Mouse (Mus musculus) midbrain, embryonic 16.5 days (tissue): ENCODE measurements around the gene Tpp1. TPM values are rescaled to one million over a fixed set of nuclear protein-coding genes. Genes with fewer than 3 reads are reported as not detected.

Experiments
- ATAC-seq: fragments of 200-750 bp; cut with Nextera tagmentation; 2 replicates; pipeline ENCODE4 v1.8.0; 2017; ENCODE audit warnings: moderate TSS enrichment
- H3K27ac ChIP-seq: fragments of 300-500 bp; sonication (generic); 2 replicates; pipeline ENCODE4 v1.5.1; 2014; ENCODE audit warnings: mild to moderate bottlenecking, low read length, mixed read lengths
- H3K27me3 ChIP-seq: fragments of 300-500 bp; sonication (generic); 2 replicates; pipeline ENCODE4 v1.6.1; 2014; ENCODE audit warnings: low read depth, low read length, mixed read lengths; ENCODE audit not compliant: control insufficient read depth, insufficient read depth
- H3K36me3 ChIP-seq: fragments of 300-500 bp; sonication (generic); 2 replicates; pipeline ENCODE4 v1.6.1; 2014; ENCODE audit warnings: mild to moderate bottlenecking, low read length, moderate library complexity, mixed read lengths; ENCODE audit not compliant: control insufficient read depth, insufficient read depth
- H3K4me1 ChIP-seq: fragments of 300-500 bp; sonication (generic); 2 replicates; pipeline ENCODE4 v1.6.1; 2014; ENCODE audit warnings: mild to moderate bottlenecking, low read length, mixed read lengths; ENCODE audit not compliant: control insufficient read depth, insufficient read depth
- H3K4me2 ChIP-seq: fragments of 300-500 bp; sonication (generic); 2 replicates; pipeline ENCODE4 v1.6.1; 2014; ENCODE audit warnings: mild to moderate bottlenecking, low read length, mixed read lengths
- H3K4me3 ChIP-seq: fragments of 300-500 bp; sonication (generic); 2 replicates; pipeline ENCODE4 v1.5.1; 2014; ENCODE audit warnings: low read depth, mild to moderate bottlenecking, low read length, moderate library complexity, mixed read lengths
- H3K9ac ChIP-seq: fragments of 300-500 bp; sonication (generic); 2 replicates; pipeline ENCODE4 v1.6.1; 2014; ENCODE audit warnings: low read depth, low read length, mixed read lengths
- H3K9me3 ChIP-seq: fragments of 300-500 bp; sonication (generic); replicated peaks from 2 replicates; pipeline ENCODE4 v1.6.1; 2014; ENCODE audit warnings: mild to moderate bottlenecking, low read length, mixed read lengths; ENCODE audit not compliant: control insufficient read depth, poor library complexity, severe bottlenecking
- WGBS: fragments of 180-500 bp; shearing (Covaris S2); extraction: QIAGEN DNeasy Blood & Tissue Kit; methylation state at CpG from one replicate; pipeline ENCODE4 v1.1.7; 2014; 5-methylcytosine and 5-hydroxymethylcytosine counted together
- polyA plus RNA-seq: library from polyadenylated mRNA; unstranded; fragments of >200 nt; fragmentation: Nextera tagmentation; extraction: Ambion mirVana; gene quantifications from 2 replicates; pipeline ENCODE4 v1.2.1, GENCODE M21; 2015

The Tpp1 gene
- polyA plus RNA-seq, 1 experiment from 2014 or later: 38.6 TPM

GRCm38 (mm10) chr7:105783861-105784260 is 31.8 kb upstream of the Tpp1 start:
- Histone ChIP-seq H3K9ac (peak overlapping the region; percentile 8; the same call in 1 of the 2 replicates), H3K4me3 (no peak overlapping the region), H3K27me3 (no peaks in the 10 kb centered on the region), H3K36me3 (peaks cover 16% of the 10 kb centered on the region; the same call in 1 of the 2 replicates), H3K9me3 (no peaks in the 10 kb centered on the region), H3K27ac (no peak overlapping the region), H3K4me2 (peak overlapping the region; percentile 93; the same call in 1 of the 2 replicates), H3K4me1 (peaks cover 60% of the 10 kb centered on the region)
- ATAC-seq: no peak
- 40% methylated on average over 4 of the region's 4 CpGs for WGBS

DNA sequence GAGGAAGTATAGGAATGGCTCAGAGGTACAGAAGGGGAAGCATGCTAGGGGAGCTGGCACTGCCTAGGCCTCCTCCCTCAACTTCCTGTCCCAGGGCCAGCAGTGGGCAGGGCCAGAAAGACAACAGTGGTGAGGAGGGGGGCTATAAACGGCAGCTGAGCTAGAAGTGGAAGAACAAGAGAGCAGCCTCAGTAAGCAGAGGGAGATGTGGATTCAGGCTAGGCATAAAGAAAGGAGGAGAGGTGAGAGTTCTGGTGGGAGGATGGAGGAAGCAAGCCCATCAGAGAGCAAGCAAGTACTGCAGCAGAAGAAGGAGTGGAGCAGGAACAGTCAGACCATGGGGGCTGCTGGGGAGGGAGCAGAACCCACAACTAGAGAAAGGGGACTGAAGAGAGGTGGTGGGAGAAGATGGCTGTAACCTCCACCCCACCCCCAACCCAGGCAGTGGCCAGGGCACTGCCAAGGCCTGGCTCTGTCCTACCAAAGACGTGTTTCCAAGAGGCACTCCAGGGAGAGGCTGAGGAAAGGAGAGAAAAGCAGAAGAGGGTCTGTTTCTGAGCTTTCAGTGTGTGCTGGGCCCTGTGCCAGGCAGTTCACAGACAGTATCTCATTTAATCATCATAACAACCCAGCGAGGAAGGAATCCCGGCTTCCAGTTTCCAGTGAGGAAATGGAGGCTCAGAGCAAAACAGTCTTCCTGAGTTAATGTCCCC is 26.7 kb upstream of the Tpp1 start:
- Histone ChIP-seq H3K4me2 (0 out of 2 replicates have a peak overlapping the region, but pooled peaks have one; percentile 4), H3K9ac (0 out of 2 replicates have a peak overlapping the region, but pooled peaks have one; percentile 15), H3K36me3 (peaks cover 14% of the 10 kb centered on the region; the same call in 1 of the 2 replicates), H3K9me3 (no peaks in the 10 kb centered on the region), H3K4me3 (no peak overlapping the region), H3K4me1 (peaks cover 66% of the 10 kb centered on the region), H3K27ac (peak overlapping the region; percentile 6), H3K27me3 (no peaks in the 10 kb centered on the region)
- peak; percentile 41 for ATAC-seq
- 48% methylated on average over 4 of the region's 4 CpGs for WGBS

GRCm38 (mm10) chr7:105777797-105778552 is 25.9 kb upstream of the Tpp1 start:
- no peak overlapping the region for H3K4me3 ChIP-seq
- peak overlapping the region; percentile 4 for H3K4me2 ChIP-seq
- no peaks in the 10 kb centered on the region for H3K27me3 ChIP-seq
- H3K9ac ChIP-seq: 0 out of 2 replicates have a peak overlapping the region, but pooled peaks have one; percentile 15
- no peaks in the 10 kb centered on the region for H3K9me3 ChIP-seq
- peak overlapping the region; percentile 6 for H3K27ac ChIP-seq
- ATAC-seq: peak; percentile 24
- peaks cover 15% of the 10 kb centered on the region for H3K36me3 ChIP-seq
- peaks cover 59% of the 10 kb centered on the region for H3K4me1 ChIP-seq
- 58% methylated on average over 13 of the region's 13 CpGs for WGBS

DNA sequence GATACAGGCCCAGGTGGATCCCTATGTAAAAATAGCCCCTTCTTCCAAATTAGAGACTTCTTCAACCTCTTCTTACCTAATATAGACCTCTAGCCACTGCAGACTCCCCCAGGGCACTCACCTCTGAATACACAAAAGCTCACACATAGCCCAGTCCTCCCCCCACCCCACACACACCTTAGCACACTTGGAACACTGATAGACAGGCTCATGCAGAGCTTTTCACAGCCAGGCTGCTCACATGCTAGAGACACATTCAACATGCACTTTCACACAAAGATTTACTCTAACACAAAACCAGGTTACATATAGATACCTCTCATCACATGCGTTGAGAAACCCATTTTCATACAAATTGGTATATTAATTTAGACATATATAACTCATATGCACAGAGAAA is 25.3 kb upstream of the Tpp1 start:
- Histone ChIP-seq H3K36me3 (peaks cover 20% of the 10 kb centered on the region), H3K9ac (no peak overlapping the region), H3K27ac (no peak overlapping the region), H3K27me3 (no peaks in the 10 kb centered on the region), H3K4me2 (no peak overlapping the region), H3K9me3 (no peaks in the 10 kb centered on the region), H3K4me3 (no peak overlapping the region), H3K4me1 (peaks cover 52% of the 10 kb centered on the region)
- WGBS: 100% methylated on average over 1 of the region's 1 CpGs
- no peak for ATAC-seq

- no peak overlapping the region for H3K9ac ChIP-seq
- peaks cover 54% of the 10 kb centered on the region for H3K4me1 ChIP-seq
- WGBS: 92% methylated on average over 2 of the region's 2 CpGs
- H3K36me3 ChIP-seq: peaks cover 28% of the 10 kb centered on the region
- no peak overlapping the region for H3K4me2 ChIP-seq
- no peaks in the 10 kb centered on the region for H3K27me3 ChIP-seq
- H3K4me3 ChIP-seq: no peak overlapping the region
- ATAC-seq: no peak
- no peak overlapping the region for H3K27ac ChIP-seq
- no peaks in the 10 kb centered on the region for H3K9me3 ChIP-seq
These were observed 24.0 kb upstream of the Tpp1 start for GRCm38 (mm10) chr7:105776026-105776425.

- Histone ChIP-seq H3K9ac (no peak overlapping the region), H3K4me1 (peaks cover 51% of the 10 kb centered on the region)
These were observed 22.6 kb upstream of the Tpp1 start for GRCm38 (mm10) chr7:105774661-105775060.

DNA sequence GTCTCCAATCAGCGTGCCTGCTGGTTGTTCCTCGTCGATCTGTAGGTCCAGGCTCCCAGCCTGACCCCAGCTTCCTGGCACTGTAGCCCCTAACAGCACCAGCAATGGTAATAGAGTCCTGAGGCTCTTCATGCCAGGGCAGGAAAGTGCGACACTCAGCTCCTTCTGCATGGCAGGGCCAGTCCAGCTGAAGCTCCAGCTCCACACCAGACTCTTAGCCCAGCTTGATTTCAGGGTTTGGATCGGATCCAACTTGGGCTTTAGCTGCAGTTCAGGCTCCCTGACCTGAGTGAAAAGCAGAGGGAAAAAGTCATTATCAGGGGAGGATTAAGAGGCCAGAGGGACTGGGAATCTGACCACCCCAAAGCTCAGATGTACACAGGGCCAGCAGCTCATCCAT is 21.0 kb upstream of the Tpp1 start:
- no peak for ATAC-seq

More at GRCm38 (mm10) chr7:105774661-105775060, 22.6 kb upstream of the Tpp1 start:
- no peak for ATAC-seq
- Histone ChIP-seq H3K4me2 (no peak overlapping the region), H3K27me3 (no peaks in the 10 kb centered on the region), H3K9me3 (no peaks in the 10 kb centered on the region), H3K27ac (0 out of 2 replicates have a peak overlapping the region, but pooled peaks have one; percentile 14), H3K36me3 (peaks cover 32% of the 10 kb centered on the region), H3K4me3 (no peak overlapping the region)
- WGBS: 25% methylated on average over 8 of the region's 8 CpGs

DNA sequence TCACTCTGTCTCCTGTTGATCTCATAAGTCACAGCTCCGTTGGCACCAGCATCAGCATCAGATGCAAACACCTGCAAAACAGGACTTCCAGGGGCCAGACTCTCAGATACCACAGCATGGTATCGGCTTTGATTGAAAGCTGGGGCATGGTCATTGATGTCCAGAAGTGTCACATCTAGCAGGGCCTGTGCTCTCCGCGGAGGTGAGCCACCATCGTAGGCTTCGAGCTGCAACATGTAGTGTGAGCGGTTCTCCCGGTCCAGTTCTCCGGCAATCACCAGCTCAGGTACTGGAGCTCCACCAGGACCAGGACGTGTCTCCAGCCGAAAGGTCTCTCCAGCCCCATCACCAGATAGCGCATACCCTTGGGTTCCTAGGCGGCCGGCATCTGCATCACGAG is 20.3 kb upstream of the Tpp1 start:
- Histone ChIP-seq H3K9me3 (no peaks in the 10 kb centered on the region), H3K27me3 (no peaks in the 10 kb centered on the region), H3K4me3 (no peak overlapping the region), H3K9ac (no peak overlapping the region), H3K4me2 (no peak overlapping the region), H3K4me1 (peaks cover 49% of the 10 kb centered on the region), H3K36me3 (peaks cover 37% of the 10 kb centered on the region), H3K27ac (no peak overlapping the region)
- ATAC-seq: no peak
- 98% methylated on average over 15 of the region's 15 CpGs for WGBS

More for the DNA sequence above, 21.0 kb upstream of the Tpp1 start:
- H3K4me3 ChIP-seq: no peak overlapping the region
- no peaks in the 10 kb centered on the region for H3K27me3 ChIP-seq
- no peak overlapping the region for H3K27ac ChIP-seq
- H3K4me2 ChIP-seq: no peak overlapping the region
- H3K36me3 ChIP-seq: peaks cover 37% of the 10 kb centered on the region
- H3K9ac ChIP-seq: no peak overlapping the region
- H3K4me1 ChIP-seq: peaks cover 51% of the 10 kb centered on the region
- H3K9me3 ChIP-seq: no peaks in the 10 kb centered on the region
- WGBS: 79% methylated on average over 5 of the region's 5 CpGs

- peaks cover 30% of the 10 kb centered on the region for H3K4me1 ChIP-seq
- no peak overlapping the region for H3K27ac ChIP-seq
These were observed 17.9 kb upstream of the Tpp1 start for GRCm38 (mm10) chr7:105769959-105770358.

More at GRCm38 (mm10) chr7:105769959-105770358, 17.9 kb upstream of the Tpp1 start:
- H3K9ac ChIP-seq: no peak overlapping the region
- no peaks in the 10 kb centered on the region for H3K9me3 ChIP-seq
- no peaks in the 10 kb centered on the region for H3K27me3 ChIP-seq
- H3K4me2 ChIP-seq: no peak overlapping the region
- H3K4me3 ChIP-seq: no peak overlapping the region
- peaks cover 49% of the 10 kb centered on the region for H3K36me3 ChIP-seq
- no peak for ATAC-seq
- 85% methylated on average over 3 of the region's 3 CpGs for WGBS
